Mouse (Mus musculus) heart, postnatal 36 days (tissue): ENCODE data around the gene Gm45337. TPM values are rescaled to one million over a fixed set of nuclear protein-coding genes. Genes with fewer than 3 reads are reported as not detected.
"Not testable (repeated sequence)": the region's sequence is repeated elsewhere in the genome, so short reads cannot be mapped to it uniquely, and the experiment has no call there.

Experiments
- DNase-seq, 2 experiments: peaks; one replicate each; pipeline ENCODE4 v3.0.0; 2021 to 2022
- intact Hi-C: fragments of 180-260 bp; cut with DNase I; formaldehyde crosslinking; loops from one replicate; pipeline ENCODE4 v1.15.1; 2025
- total RNA-seq, 2 experiments: library from RNA; stranded (reverse); gene quantifications; 2 replicates each; pipeline ENCODE4 v1.2.3; 2021

Gene Gm45337
- total RNA-seq, result not detected

GRCm38 (mm10) chr7:142144507-142144906 is at the start of gene Gm45337:
Gene Gm45337, minus strand, starts transcription at chr7:142144607.
- no peak for DNase-seq
- intact Hi-C loops, result no loop called here

DNA sequence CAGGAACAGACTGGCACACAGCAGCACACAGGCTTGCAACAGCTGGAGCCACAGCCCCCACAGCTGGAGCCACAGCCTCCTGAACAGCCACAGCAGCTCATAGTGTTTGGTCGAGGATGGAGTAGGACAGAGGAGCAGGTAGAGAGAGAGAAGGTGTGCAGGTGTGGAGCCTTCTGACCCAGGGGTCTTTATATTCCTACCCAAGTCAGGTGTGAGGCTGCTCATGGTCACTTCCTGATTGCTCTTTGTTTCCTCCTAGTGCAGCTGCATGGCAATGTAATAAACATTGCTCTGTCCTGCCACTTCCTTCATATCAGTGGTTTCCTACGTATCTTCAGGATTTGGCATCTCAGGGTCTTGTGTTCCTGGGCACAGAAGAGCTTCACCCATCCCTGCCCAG is 45.9 kb upstream of the Gm45337 start, which contains the start of gene Gm10153:
Gene Gm10153, minus strand, starts transcription at position 101 of the 400 bp plus-strand sequence.
- intact Hi-C loops, result no loop called here
- no peak for DNase-seq

GRCm38 (mm10) chr7:142188156-142188555 is 43.7 kb upstream of the Gm45337 start:
- intact Hi-C loops, result no loop called here
- no peak for DNase-seq

DNA sequence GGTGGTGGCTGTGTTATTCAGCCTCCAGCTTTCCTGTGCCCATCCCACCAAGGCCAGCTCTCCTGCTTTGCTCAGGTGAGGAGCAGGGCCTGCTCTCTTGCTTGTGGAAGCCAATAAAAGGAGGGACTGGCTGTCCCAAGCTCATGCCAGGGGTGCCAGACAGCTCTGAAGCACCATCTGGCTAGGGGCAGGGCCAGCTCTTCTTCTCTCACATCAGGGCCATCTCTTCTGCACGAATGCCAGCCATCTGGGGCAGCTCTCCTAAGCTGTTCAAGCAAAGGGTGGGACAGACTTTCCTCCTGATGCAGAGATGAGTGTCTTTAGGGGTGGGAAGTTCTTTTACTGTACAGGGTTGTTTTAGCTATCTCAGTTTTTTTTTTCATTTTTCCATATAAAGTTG is 36.6 kb upstream of the Gm45337 start:
- intact Hi-C loops, result no loop called here
- DNase-seq, result no peak

DNA sequence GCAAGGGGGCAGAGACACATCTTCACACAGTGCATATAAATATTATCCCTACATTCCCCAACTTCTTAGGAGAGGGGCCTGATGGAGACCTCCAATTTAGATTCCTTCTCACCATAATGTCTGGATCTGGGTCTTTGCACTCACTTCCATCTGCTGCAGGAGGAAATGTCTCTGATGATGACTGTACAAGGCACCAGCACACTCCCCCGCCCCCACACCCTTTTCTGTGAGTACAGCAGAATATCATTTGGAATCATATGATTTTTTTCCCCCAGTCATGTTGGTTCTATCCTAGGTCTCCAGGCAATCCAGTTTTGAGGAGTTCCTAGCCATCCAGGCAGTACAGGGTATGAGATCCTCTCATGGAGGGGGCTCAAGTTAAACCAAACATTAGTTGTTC is 34.3 kb upstream of the Gm45337 start:
- intact Hi-C loops, result no loop called here
- DNase-seq, result no peak

DNA sequence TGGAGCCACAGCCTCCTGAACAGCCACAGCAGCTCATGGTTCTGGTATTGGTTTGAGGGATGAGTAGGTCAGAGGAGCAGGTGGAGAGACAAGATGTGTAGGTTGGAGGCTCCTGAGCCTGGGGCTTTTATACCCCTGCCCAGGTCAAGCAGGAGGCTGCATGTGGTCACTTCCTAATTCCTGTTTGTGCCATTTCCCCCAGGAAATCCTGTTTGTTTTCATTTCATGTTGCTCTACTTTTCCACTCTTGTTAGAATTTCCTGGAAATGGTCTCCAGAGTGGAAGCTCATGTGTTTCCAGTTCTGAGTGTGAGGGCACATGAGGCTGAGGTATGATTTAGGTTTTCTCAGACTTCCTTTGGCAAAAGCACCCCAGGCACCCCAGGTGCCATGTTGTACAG is 31.5 kb upstream of the Gm45337 start, which contains the start of gene Krtap5-2:
Gene Krtap5-2, minus strand, starts transcription at position 101 of the 400 bp plus-strand sequence.
- intact Hi-C loops, DNase-seq: not testable (repeated sequence)

GRCm38 (mm10) chr7:142169836-142170235 is 25.4 kb upstream of the Gm45337 start:
- intact Hi-C loops, result no loop called here
- no peak for DNase-seq

- DNase-seq, intact Hi-C loops: not testable (repeated sequence)
Observed at GRCm38 (mm10) chr7:142165639-142166038, 21.2 kb upstream of the Gm45337 start, which contains the start of gene Gm4553. Gene Gm4553, minus strand, starts transcription at chr7:142165739.

GRCm38 (mm10) chr7:142159366-142159765 is 15.0 kb upstream of the Gm45337 start:
- intact Hi-C loops, result no loop called here
- no peak for DNase-seq

GRCm38 (mm10) chr7:142157013-142157412 is 12.6 kb upstream of the Gm45337 start, which contains the start of gene Gm29735:
Gene Gm29735, minus strand, starts transcription at chr7:142157113.
- intact Hi-C loops, DNase-seq: not testable (repeated sequence)

GRCm38 (mm10) chr7:142155308-142155707 is 10.9 kb upstream of the Gm45337 start:
- DNase-seq, result no peak

GRCm38 (mm10) chr7:142152191-142152590 is 7.8 kb upstream of the Gm45337 start:
- no peak for DNase-seq

More at GRCm38 (mm10) chr7:142155308-142155707, 10.9 kb upstream of the Gm45337 start:
- intact Hi-C loops, result no loop called here

GRCm38 (mm10) chr7:142148633-142149032 is 4.2 kb upstream of the Gm45337 start:
- intact Hi-C loops, result no loop called here
- no peak for DNase-seq

More at GRCm38 (mm10) chr7:142152191-142152590, 7.8 kb upstream of the Gm45337 start:
- intact Hi-C loops, result no loop called here

DNA sequence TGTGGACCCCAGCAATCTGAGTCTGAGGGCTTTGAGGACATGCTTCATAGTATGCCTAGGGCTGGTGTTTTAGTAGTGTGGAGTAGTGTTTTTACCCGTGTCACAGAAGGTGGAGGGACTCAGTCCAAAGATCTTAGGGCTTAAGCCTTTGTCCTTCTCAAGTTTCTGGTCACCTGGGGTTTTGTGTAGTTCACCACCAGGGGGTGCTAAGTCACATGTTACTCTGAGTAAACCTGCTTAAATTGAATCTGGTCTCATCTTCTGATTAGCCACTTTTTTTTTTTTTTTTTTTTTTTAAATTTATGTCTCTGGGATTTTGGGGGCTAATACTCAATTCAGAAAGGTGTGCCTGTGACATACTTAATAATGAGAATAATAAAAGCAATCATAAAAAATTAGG is 1.6 kb upstream of the Gm45337 start:
- intact Hi-C loops, result loop anchor here (1.0 kb wide), 2 partner anchors 103 to 138 kb away; no protein-coding TSS in a partner anchor
- peak; percentile 26 to 36 for DNase-seq

DNA sequence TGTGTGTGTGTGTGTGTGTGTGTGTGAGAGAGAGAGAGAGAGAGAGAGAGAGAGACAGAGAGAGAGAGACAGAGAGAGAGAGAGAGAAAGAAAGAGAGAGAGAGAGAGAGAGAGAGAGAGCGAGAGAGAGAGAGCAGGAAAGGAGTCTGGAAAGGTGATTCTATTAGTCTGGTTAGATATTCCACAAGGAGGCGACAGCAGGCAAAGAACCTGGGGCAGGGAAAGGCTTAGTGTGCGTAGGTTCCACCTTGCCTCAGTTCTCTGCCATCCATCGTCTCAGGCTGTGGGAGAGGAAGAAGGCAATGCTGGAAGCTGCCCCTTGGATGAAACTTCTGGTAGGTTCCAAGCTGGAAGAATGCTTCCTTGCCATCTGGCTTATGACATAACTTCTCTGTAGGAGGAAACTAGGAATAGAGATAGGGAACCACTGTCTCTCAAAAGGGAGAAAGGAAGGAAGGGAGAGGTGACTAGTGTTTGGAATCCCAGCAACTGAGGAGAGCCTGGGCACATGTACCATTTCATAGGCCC is 1.1 kb upstream of the Gm45337 start:
- intact Hi-C loops, result no loop called here

GRCm38 (mm10) chr7:142143506-142144010 is 849 bp downstream of the Gm45337 start:
- intact Hi-C loops, result not testable (repeated sequence)

More for the DNA sequence above, 1.1 kb upstream of the Gm45337 start:
- no peak for DNase-seq

DNA sequence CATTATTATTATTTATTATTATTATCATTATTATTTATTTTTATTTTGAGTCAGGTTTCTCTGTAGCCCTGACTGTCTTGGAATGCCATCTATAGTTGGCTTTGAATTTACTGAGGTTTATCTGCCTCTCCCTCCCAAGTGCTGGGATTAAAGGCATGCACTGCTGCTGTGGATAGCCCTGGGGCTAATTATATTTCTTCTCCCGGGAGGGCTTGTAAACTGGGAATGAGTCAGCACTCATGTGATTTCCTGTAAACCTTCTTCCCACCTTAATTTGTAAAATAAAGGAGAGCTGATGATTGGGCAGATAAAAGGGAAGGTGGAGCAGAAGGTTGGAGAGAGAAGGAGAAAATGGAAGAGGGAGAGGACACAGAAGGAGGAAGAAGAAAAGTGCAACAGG is 3.7 kb downstream of the Gm45337 start:
- intact Hi-C loops, result no loop called here
- no peak for DNase-seq

More at GRCm38 (mm10) chr7:142143506-142144010, 849 bp downstream of the Gm45337 start:
- DNase-seq, result not testable (repeated sequence)

- intact Hi-C loops, DNase-seq: not testable (repeated sequence)
Observed at GRCm38 (mm10) chr7:142135934-142136333, 8.5 kb downstream of the Gm45337 start, which contains the start of gene Gm39115. Gene Gm39115, minus strand, starts transcription at chr7:142136034.

GRCm38 (mm10) chr7:142134206-142134995 is 10.0 kb downstream of the Gm45337 start:
- DNase-seq, result no peak
- intact Hi-C loops, result no loop called here

DNA sequence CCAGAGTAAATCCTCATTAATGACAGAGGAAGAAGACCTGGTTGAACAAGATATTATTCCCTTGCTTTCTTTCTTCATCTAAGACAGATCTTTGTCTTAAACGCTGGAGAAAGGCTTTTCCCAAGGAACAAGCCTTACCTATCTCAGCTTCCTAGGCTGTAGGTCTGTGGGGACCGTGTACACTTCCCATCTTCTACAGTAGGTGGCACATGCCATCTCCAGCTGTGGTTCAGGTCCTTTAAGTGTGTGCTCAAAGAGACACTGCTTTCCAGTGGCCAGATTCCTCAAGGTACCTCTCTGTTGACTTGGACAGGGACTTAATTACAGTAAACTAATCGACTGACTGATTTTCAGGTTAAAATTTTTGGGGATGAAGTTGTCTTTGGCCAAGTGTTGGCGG is 15.6 kb downstream of the Gm45337 start:
- DNase-seq, result no peak
- intact Hi-C loops, result no loop called here

- intact Hi-C loops, DNase-seq: not testable (repeated sequence)
Observed at GRCm38 (mm10) chr7:142120629-142121028, 23.8 kb downstream of the Gm45337 start, which contains the start of gene Gm45618. Gene Gm45618, minus strand, starts transcription at chr7:142120729.
